Mouse (Mus musculus) MN1 (cell line): Measurements from ENCODE around the gene Sv2b.
A peak's percentile ranks its signal among the peaks of the same experiment; 100 is the strongest.
"Not testable (repeated sequence)": the region's sequence is repeated elsewhere in the genome, so short reads cannot be mapped to it uniquely, and the experiment has no call there.

Experiments
- DNase-seq: peaks from one replicate; pipeline ENCODE4 v3.0.0-alpha.2; 2016; ENCODE audit warnings: low spot score

Sv2b gene

DNA sequence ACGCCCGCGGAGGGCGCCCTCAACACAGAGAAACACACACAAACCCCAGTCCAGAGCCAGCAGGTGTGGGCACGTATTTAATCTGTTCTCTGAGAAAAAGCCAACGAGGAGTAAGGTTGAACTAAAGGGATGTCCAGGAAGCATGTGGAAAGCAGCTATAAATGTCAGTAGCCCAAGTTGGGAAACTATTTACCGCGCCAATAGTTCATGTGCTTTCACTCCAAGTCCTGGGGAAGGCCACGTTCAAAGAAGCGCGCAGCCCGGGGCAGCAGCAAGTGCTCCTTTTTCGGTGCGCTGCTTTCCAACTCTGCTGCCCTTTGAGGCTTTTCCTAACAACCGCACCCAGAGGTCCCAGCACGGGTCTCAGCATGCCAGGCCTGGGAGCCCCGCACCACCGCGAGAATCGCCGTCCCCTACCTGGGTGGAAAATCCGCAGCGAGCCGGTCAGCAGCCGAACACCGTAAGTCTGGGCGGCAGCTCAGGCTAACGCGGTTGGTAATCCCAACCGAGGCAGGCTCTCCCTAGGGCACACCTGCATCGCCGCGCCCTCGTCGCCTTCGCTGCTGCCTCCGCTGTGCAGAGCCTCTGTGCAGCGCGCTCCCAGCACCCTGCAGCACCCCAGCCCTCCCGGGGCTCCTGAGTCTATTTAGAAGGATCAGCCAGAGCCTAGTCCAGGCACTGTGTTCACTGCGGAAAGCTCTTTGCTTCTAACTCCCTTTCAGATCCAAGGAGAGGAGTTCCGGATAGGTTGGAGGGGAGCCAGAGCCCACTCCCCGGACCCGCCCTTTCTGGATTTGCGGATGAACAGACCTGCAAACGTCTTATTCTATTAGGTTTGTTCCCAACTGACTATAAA, at the start of gene Sv2b:
TSS of gene Sv2b (minus strand) at position 806 of the 856 bp plus-strand sequence.
- DNase-seq, result no peak

DNA sequence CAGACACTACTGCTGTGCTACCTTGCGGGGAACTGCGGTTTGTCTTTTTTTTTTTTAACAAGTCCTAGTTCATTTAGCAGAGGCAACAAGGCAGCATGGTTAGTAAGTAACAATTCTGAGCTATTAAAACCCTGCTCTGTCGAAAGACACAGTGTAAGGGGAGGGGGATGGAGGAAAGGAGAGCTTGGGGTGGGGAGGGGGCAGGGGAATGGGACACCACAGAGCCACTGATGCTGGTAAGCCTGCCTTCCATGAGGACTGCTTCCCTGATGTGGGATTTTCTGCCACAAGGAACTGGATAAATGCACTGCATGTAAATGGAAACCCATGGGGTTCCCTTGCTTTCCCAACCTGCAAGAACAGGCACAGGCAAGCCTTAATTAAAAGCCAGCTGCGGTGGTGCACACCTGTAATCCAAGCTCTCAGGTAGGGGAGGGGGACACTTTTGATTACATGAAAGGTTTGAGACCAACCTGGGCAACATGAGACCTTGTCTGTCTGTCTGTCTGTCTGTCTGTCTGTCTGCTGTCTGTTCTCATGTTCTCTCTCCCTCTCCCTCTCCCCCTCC, 49.3 kb upstream of the Sv2b start:
- DNase-seq, result no peak

DNA sequence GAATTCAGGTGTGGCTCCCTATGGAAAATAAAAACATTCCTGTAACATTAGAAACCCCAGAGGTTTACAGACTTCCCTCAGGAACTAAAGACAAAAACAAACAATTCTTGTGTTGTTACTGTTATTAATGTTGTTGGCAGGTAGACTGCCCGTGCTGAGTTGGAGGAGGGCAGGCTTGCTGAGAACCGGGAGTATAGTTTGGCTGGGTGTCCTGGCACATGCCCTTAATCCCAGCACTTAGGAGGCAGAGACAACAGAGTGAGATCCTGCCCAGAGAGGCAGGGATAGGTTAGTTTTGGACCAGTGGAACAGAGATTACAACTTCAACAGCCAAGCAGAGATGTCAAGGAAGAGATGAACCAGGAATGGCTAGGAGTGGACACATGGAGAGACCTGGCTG, 46.5 kb upstream of the Sv2b start:
- DNase-seq, result no peak

DNA sequence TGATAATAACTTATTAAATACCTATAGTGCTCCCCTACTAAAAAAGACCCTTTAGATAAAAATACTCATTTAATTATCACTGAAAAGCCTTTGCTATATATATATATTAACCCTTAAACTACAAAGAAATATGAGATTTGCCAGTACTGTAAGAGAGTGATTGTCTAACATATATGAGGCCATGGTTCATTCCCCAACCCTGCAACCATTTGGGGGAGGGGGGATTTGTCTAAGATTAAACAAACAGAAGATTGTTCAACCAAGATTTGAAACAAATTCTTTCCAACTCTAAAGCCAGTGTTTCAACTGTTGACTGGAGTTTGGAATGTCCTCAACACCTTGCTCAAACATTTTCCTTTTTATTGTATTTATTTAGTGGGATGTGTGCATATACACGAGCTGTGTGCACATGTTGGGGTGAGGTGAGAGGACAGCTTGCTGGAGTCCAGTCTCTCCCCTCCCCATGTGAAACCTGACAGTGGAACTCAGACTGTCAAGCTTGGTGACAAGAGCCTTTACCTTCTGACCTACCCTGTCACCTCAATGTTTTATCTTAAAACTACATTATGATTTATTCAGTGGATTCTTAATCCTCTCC, 43.8 kb upstream of the Sv2b start:
- DNase-seq, result no peak

DNA sequence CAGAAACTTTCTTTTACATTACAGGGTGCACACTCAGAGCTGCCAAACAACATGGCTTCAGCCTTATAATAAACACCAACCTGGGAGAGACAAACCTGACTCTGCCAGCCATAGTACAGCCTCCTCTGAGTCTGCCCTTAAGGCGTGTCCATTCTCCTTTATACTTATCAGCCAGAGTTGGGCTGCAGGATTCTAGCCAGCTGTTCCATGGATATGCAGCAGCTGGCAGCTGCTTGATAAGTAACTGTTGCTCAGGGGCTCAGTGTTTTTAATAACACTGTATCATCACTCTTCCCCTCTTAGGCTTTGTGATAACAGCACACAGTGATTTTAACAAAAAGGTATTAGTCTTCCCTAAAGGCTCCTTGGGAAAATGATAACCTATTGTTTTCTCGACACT, 41.1 kb upstream of the Sv2b start:
- no peak for DNase-seq

GRCm38 (mm10) chr7:75332311-75332710, 23.2 kb upstream of the Sv2b start:
- DNase-seq, result no peak

- no peak for DNase-seq
Measured at GRCm38 (mm10) chr7:75329740-75330142, 20.7 kb upstream of the Sv2b start.

DNA sequence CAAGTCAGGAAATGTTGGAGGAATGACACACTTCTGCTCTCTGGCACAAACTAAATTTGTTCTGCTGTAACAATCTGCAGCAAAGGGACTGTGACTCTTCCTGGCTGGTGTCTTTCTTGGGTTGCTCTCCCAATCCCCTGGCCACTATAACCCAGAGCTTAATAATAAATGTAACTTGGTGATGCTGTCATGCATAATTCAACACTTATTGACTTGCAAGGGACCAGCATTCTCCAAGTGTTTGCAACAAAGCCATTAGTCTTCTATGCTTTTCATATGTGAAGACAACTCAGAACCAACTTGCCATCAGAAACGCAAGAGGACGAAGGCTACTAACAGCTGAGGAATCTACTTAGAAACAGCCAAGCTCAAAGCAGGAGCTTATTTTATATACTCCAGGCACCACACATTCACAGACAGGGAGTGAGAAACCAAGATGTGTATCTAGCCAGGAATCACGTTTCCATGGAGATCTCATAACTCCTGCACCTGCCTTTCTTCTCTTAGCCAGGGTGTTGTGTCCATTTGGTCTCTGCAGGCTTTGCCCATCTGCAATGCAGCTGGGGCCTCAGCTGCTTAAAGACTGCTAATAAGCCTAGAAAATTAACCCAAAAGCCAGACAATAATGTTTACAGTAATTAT, 19.8 kb upstream of the Sv2b start:
- peak; percentile 13 for DNase-seq

- DNase-seq, result no peak
Measured at GRCm38 (mm10) chr7:75325273-75325672, 16.2 kb upstream of the Sv2b start.

DNA sequence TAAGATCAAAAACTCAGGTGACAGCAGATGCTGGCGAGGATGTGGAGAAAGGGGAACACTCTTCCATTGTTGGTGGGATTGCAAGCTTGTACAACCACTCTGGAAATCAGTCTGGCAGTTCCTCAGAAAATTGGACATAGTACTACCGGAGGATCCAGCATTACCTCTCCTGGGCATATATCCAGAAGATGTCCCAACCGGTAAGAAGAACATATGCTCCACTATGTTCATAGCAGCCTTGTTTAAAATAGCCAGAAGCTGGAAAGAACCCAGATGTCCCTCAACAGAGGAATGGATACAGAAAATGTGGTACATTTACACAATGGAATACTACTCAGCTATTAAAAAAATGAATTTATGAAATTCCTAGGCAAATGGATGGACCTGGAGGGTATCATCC, 13.7 kb upstream of the Sv2b start:
- not testable (repeated sequence) for DNase-seq

DNA sequence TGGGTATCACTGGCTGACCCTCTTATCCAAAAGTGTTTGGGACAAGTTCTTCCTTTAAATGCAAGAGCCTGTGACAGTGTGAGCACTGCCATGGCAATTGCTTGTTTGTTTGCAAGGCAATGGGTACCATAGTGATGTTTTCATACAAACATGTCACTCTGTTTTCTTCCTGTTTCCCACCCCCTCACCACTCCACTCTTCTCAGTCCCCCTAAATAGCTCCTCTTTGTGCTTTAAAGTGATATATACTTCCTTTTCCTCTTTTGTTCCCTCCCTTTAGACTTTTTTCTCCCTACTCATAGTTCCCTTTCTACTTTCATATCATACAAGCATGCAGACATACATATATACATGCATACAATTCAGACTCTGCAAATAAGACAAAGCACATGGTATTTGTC, 10.9 kb upstream of the Sv2b start:
- DNase-seq, result no peak

- DNase-seq, result no peak
Measured at GRCm38 (mm10) chr7:75318320-75318719, 9.3 kb upstream of the Sv2b start.

DNA sequence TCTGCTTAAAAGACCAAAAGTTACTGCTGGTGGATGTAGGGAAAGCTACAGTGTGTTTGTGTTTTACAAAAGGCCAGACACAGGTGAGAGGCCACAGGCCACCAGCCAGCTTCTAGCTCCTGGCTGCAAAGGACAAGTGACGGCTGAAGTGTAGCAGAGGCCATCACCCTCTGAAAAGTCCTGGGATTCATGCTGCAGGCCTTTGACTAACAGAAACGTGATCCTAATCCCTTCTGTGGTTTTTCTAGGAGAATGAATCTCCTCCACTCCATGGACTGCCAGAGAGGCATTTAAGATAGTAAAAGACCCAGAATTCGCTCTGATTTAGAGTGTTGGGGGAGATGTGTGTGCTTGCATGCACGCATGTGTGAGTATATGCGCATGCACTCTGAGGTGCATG, 5.8 kb upstream of the Sv2b start:
- no peak for DNase-seq

DNA sequence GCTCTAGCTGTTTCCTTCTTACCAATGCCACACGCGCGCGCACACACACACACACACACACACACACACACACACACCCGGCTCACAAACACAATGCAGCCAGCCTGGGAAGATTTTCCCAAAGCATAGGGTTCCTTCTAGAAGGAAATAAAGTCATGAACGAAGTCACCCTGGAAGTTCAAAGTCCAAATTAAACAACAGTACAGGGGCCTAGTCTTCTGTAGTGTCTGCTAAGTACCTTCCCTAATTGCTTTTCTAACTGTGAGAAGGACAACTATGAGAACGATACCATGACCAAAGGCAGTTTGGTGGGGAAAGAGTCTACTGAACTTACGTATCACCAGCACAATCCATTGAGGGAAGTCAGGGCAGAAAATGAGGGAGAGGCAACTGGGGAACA, 508 bp upstream of the Sv2b start:
- no peak for DNase-seq

DNA sequence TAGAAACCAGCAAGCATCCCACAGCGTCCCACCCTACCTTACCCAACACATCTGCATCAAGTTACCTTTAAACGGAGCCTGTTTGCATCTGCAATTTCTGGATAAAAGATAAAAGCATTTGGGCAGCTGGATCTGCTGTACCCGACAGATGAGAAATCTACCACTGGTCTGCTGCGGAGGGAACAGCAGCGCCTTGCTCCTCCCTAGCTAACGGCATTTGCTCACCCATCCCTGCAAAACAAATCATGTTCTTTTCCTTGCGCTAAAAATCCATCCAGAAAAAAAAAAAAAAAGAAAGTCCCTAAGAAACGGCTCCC, 964 bp downstream of the Sv2b start:
- no peak for DNase-seq

GRCm38 (mm10) chr7:75307570-75308087, 1.4 kb downstream of the Sv2b start:
- no peak for DNase-seq

DNA sequence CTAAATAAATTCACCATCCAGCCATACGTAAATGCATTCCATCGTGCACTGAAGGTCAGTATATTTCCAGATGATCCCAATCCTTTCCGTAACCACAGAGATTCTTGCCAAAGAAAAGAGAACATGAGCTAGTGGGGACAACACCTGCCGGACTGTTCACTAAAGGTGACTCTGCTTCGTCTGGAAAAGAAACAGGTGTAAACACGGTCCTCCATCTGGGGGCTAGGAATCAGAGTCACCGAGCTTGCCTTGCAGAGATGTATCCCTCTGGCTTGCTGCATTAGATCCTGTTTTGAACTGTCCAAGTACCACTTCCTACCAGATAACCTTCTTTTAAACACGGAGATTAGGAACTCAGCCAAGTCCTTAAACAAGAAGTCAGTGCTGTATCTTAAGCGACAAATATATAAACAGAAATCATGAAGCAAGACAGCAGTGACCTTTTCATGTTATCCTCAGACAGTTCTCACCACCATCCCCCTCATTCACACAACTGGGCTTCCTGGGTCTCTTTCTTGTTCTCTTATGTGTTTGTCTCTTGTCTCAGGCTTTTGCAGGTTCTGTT, 3.1 kb downstream of the Sv2b start:
- no peak for DNase-seq

DNA sequence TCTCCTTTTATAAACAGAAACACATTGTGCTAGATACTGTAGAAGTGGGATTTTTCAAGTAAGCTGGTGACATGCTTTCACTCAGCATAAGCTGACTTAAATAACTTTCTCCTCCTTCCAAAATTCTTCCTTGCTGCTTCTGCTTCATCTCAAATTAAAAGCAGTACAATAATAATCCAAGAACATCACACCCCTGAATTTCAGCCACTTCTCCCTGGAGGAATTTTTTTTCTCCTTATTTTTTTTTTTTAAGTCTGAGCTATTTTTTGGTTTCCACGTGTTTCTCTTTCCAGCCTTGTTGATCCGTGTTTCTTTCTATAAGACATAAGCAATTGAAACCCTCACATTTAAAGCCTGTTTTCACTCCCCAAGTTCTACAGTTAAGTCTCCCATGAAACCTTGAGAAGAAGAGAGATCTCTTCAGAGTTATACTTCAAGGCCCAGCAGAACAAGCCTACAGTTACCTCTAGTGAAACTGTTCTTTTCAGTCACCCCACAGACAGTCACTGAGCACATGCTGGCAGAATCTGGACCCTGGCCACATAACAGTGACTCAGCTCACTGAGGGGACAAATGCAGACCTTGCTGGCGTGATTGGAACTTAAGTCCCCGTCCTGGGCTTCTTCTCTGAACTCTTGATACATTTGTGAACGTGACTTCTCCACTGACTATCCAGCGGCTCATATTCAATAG, 6.4 kb downstream of the Sv2b start:
- no peak for DNase-seq

DNA sequence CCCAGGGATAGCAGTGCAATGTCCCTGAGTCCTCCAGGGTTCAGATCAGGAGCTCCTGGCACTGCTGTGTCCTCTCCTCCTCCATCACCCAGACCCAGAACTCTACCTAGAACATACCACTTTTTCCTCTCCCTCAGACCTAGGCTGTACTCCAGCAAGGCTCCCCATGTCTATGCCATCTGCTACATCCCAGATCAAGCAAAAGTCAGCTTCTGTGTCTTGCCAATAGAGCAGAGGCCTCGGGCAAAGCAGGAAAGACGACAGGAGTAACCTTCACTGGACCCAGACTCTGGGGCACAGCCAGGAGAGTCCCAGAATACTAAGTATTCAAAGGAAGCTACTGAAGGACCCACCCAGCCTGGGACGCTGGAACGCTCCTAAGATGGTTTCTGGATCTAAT, 9.8 kb downstream of the Sv2b start:
- no peak for DNase-seq

DNA sequence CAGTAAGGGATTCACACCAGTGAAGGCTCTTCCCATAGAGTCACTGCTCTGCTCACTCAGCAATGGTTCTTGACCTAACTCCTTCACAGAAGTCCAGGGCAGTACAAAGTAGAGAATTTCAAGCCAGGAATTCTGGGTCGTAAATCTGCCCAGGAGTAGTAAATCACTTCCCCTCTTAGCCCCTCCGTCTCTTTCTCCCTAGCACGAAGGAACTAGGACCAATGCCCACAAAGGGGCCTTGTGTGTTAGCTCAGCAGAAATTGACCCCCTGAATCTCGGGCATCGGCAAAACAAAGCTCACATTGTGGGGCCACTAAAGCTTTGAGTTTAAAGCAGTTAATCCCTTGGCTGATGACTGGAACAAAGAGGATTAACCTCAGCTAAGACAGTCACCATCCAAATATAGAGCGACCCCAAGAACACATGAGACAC, 12.4 kb downstream of the Sv2b start:
- DNase-seq, result no peak

- no peak for DNase-seq
Measured at GRCm38 (mm10) chr7:75295228-75295865, 13.7 kb downstream of the Sv2b start.
